Mouse (Mus musculus): ENCODE measurements around the gene Fntb.

The Fntb gene

DNA sequence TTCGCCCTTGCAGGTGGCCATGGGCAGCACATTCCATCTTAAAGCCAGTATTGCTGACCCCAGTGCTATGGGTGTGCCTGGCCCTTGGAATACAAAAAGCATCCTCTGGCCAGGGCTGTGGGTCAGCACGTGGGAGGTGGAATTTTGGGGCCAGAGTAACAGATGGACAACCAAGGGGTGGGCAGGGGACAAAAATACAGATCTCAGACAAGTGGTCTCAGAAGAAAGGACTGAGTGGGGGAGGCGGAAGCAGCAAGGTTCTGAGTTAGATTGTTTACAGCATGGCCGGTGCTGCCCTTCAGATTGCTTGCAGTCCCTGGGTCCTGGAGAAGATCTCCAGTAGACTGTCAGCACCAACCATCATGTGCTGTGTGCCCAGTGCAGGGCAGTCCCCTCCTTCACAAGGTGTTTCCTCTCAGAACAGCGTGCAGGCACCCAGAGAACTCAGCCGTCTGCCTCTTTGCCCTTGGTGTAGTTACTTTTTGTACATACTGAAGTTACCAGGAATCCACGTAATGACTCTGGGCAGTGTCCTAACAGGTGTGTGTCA is 107.5 kb downstream of the Fntb start:
- in situ Hi-C loops (cut with MboI; ENCODE audit: unreplicated experiment in 2 of 2), result no loop called here

DNA sequence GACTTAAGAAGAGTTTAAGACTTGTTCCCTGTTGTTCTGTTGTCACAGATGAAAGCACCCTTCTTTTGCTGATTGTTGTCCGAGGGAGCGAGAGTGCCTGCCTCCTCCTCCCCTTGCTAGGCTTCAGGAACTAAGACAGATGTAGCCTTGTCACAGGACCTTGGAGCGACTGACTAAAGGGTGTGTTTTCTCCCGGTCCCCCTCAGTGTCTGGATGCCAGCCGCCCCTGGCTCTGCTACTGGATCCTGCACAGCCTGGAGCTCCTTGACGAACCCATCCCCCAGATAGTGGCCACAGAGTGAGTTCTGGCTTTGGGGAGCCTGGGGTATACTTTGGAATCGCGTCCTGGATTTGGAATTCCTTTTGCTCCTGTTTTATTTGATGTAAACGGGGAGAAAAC is 109.4 kb downstream of the Fntb start:
- in situ Hi-C loops (cut with MboI; ENCODE audit: unreplicated experiment in 2 of 2), result no loop called here

DNA sequence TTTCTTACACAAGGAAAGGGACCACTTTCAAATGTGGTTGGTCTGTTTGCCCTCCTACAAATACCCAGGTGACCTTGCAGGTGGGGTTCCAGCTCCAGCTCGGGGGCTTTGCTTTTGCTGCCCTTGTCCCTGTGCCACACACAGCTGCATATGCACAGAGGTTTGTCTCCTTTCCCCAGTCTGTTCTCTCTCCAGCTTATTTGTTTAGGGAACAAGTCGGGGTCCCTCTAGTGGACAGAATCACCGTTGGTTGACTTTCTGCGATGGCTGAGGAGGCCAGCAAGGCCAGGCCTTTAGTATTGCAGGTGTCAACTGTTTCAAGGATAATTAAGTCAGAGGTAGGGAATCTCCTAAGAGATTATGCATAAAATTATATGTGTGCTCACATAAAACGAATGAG is 113.9 kb downstream of the Fntb start:
- in situ Hi-C loops (cut with MboI; ENCODE audit: unreplicated experiment in 2 of 2), result no loop called here

DNA sequence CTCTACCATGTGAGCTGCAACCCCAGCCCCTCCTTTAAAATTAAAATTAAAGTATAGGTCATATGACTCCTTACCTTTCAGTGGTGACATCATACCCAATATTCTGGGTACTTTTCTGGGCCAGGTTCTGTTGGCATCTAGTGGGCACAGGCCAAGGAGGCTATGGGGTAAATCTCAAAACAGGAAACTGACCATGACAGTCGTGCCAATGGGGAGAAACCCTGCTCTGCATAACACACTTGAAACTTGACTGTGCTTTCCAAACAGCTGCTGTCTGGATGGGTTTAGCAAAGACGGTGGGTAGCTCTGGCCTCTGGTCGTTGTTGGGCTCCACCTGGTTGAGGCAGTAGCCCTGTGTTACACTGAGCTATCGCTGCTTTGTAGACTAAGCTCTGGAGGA is 114.7 kb downstream of the Fntb start:
- in situ Hi-C loops (cut with MboI; ENCODE audit: unreplicated experiment in 2 of 2), result no loop called here

DNA sequence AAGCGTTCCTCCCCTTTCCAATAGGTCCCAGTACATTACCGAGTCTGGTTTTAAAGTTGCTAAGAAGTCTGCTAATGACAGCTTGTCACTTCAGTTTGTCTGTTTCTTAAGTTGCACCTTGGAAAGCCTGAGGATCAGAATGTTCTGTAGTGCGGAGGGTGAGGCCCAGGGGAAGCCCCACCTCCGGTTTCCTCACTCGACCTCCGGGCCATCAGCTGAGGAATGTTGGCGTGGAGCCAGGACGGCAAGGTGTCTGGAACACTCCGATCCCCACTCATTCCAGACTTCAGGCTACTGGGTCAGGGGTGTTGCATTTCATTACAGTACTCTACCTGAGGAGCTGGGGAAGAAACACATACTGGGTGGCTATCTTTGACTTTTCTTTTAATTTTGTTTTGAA is 118.4 kb downstream of the Fntb start:
- in situ Hi-C loops (cut with MboI; ENCODE audit: unreplicated experiment in 2 of 2), result no loop called here

DNA sequence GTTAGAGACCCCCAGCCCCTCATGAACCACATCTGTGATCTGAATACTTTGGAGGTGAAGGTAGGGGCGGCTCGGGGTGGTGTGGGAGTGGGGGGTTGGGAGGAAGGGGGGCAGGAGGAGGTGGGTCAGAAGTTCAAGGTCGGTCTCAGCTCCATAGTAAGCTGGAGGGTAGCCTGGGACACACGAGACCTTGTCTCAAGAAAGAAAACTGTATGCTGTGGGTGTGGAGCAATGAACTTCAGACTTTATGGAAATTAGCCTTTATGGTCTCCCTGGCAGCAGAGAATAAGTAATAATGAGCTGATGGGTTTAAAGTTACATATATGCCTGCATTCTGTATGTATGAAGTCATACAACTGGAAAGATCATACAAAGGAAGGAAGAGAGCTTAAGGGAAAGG is 119.7 kb downstream of the Fntb start:
- in situ Hi-C loops (cut with MboI; ENCODE audit: unreplicated experiment in 2 of 2), result no loop called here

DNA sequence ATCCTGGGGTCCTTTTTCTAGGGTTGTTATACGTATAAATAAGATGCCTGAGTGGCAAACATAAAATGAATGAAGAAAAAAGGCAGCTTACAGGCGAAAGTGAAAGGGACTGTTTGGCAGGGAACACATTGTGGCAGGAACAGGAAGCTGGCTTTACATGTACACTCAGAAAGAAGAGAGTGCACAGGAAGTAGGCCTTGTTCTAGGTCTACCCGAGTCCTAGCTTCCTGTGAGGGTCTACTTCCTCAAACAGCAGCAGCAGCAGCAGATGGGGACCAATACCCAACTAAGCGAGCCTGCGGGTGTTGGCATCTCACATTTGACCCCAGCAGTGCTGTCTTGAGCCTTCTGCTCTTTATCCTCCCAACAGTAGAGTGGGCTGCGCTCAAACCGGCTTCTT is 121.4 kb downstream of the Fntb start:
- in situ Hi-C loops (cut with MboI; ENCODE audit: unreplicated experiment in 2 of 2), result no loop called here

DNA sequence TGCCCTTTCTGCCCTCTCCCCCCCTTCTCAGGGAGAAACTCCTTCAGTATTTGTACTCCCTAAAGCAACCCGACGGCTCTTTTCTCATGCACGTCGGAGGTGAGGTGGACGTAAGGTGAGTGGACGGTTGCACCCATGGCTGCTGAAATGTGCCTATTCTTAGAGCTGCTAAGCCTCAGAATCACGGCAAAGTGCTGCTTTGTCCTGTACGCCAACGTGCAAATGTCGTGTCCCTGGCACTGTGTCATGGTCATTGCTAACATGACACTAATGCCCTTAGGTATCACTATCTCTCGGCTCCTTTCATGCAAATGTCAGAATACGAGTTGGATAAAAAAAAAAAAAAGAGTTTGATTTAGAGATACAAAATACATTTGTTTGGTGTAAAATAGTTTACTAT is 122.6 kb downstream of the Fntb start:
- in situ Hi-C loops (cut with MboI; ENCODE audit: unreplicated experiment in 2 of 2), result no loop called here

DNA sequence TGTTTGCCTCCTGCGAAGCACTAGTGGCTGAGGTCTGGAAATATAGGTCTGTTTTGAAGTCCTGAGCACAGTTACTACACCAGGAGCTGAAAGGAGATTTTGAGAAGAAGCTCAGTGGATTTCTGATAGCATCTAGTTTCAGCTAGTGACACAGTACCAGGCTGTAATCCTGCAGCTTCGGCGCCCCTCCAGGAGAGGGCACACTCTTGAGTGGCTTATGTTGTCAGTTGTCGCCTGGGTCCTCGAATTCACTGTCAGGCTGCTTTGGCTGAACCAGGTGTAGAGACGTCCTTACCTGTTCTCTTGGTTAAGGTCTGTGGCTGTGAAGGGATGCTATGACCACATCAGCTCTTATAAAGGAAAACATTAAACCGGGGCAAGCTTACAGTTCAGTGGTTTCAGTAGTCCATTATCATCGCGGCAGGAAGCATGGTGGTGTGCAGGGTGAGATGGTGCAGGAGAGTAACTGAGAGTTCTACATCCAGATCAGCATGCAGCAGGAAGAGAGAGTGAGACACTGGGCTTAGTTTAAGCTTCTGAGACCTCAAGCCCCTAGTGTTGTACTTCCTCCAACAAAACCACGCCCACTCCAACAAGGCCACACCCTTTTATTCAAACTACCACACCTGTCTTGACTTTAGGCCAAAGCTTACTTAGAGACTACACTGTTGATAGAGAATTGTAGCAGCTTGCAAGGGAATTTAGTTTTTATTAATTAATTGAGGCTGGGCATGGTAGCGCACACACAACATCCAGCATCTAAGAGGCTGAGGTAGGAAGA is 124.2 kb downstream of the Fntb start:
- in situ Hi-C loops (cut with MboI; ENCODE audit: unreplicated experiment in 2 of 2), result no loop called here

DNA sequence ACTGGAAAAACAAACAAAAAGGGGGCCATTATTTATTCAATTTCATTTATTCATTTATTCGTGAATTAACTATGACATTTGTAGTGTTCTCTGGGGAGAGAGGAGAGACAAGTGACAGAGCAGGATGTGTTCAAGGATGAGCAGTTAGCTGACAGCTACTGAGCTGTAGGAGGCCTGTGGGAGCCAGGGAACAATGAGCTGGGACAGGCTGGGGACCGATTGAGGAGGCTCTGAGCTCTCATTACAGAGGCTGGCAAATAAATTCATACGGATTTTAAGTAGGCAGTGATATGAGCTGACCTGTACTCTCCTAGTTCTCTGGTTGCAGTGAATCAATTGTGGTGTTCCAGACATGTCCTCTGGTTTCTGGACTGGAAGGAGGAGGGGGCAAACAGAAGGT is 125.8 kb downstream of the Fntb start:
- in situ Hi-C loops (cut with MboI; ENCODE audit: unreplicated experiment in 2 of 2), result no loop called here

DNA sequence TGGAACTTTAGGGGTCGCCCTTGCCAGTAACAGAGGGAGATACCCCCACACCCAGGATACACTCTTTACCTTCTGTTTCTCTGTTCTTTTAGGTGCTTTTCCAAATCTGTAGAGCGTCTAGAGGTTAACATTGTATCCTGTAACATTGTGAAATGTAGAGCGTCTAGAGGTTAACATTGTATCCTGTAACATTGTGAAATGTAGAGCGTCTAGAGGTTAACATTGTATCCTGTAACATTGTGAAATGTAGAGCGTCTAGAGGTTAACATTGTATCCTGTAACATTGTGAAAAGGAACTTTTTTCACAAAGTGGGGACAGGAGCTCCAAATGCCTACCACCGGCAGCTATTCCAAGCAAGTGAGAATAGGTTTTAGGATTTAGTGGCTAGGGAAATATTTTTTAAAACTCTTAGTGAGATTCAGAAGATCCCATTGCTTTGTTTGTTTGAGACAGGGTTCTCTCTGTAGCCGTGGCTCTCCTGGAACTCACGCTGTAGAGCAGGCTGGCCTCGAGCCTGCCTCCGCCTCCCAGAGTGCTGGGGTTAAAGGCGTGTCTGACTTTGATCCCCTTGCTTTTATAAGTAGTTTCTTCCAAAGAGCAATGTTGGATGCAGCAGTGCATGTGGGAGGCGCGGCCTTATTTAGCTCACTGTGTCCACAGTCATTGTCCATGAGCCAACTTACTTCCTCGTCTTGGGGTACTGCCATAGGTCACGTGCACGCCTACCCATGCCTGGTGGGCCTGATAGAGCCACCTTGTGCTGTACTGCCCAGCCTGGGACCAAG is 127.7 kb downstream of the Fntb start:
- in situ Hi-C loops (cut with MboI; ENCODE audit: unreplicated experiment in 2 of 2), result no loop called here

DNA sequence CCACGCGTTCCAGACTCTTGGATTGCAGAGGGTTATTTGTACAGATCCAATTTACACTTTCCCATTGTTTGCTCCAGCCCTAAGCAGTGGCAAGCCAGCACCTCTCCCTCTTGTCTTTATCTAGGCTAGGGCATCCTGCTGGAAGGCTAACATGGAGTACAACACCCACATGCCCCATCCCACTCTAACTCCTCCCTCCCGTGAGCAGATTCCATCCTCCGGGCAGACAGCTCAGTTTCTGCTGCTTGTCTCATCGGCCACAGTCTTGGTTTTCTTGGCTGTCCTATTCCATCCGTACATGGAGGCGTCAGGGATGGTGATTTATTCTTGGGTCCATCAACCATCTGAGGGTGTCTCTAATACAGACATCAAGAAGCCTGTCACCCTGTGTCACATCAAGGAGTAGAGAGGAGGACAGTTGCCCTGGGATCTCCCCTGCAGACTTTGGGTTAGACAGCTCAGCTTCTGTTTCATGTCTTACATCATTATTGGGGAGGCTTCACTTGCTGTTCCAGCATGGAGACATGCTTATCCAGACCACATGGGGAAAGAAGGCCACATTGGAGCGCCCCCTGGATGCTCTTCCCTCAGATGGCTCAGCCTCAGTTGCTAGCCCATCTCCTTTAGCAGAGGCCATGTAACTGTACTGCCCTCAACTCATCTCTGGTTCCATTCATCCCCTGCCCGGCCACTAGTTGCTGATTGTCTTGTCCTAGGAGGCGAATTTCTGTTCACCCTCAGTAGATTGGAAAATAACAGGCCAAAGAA is 129.6 kb downstream of the Fntb start:
- in situ Hi-C loops (cut with MboI; ENCODE audit: unreplicated experiment in 2 of 2), result no loop called here

DNA sequence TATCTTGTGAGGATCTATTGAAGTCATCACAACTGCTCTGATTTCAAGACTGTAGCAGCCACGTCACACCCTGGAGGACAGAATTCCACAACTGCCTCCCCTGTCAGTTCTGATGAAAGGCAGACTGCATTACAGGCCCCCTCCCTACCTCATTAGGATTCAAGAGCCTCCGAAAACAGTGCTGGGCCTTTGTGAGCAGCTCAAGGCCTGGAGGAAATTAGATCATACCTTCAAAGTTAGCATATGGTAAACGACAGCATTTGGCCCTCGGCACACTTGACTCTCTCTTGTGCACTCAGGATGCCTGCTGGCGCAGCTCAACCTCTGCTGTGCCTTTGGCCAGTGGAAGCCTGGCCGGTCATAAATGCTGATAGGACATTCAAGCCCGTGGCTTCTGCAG is 130.4 kb downstream of the Fntb start:
- in situ Hi-C loops (cut with MboI; ENCODE audit: unreplicated experiment in 2 of 2), result no loop called here

DNA sequence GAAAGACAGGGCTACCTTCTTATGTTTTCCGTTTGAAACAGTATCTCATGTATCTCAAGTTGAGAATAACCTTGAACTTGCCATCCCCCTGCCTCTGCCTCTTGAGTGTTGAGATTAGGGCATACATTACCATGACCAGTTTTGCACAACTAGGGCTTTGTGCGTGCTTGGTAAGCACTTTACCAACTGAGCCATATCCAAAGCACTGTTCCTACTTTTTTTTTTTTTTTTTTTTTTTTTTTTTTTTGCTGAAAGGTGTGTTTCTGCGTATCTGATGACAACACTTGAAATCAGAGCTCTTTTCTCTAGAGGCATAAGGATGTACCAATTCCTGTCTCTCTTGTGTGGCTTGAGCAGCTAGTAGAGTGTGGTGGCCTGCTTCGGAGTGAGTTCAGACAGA is 131.2 kb downstream of the Fntb start:
- in situ Hi-C loops (cut with MboI; ENCODE audit: unreplicated experiment in 2 of 2), result no loop called here

DNA sequence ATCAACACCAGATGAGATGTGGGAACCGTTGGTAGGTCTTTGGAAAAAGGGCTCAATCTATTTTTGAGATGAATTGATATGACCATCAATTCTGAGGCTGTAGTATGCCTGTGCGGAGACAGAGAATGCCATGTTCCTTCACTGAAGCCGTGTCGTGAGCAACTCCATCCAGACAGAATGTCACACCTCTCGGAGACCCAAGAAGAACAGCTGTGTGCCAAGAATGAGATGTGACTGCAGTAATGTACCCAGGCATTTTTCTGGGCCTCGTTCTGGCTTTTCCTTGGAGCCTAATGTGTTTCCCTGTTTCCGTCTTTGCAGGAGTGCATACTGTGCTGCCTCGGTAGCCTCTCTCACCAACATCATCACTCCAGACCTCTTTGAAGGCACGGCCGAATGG is 131.6 kb downstream of the Fntb start:
- in situ Hi-C loops (cut with MboI; ENCODE audit: unreplicated experiment in 2 of 2), result no loop called here

DNA sequence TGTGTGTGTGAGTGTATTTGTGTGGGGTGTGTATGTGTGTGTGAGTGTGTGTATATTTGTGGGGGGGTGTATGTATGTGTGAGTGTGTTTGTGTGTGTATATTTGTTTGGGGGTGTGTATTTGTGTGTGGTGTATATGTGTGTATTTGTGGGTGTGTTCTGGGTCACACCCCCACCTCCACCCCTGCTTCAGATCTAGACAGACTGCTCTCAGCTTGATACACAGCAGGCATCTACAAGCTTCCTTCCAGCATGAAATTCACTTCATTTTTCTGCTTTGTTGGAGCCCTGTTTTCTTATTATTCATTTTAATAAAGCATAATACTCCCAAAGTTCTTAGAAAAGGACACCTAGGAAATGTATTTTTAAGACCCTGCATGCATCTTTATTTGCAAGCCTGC is 132.8 kb downstream of the Fntb start:
- in situ Hi-C loops (cut with MboI; ENCODE audit: unreplicated experiment in 2 of 2), result no loop called here

DNA sequence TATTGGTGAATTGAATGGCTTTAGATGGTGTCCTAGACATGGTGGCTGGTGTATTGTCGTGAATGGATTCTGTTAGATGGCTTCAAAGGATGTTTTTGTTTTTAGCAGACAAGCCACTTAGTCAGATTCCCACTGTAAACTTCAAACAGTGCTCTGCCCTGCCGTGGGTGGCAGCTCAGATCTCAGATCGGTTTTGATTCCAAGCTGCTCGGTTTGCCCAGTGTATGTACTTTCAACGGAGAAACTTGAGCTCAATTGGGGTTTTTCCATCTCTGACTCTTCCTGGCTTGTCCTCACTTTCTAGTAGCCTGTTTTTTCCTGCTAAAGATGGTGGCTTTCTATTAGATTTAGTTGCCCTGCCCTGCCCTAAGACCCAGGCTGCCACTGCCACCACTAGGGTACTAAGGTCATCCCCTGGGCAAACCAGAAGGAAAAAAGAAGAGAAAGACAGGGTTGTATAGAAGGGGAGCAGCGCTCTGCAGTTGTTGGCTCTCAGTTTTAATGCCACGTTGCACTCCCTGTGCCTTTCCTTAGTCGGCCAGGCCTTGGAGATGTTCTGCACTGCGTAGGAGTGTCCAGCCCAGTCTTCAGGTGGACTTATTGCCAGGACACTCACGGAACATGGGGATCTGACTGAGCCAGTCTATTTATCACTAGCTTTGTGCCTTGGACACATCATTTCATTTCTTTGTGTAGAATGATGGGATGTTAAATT is 134.0 kb downstream of the Fntb start:
- in situ Hi-C loops (cut with MboI; ENCODE audit: unreplicated experiment in 2 of 2), result no loop called here

DNA sequence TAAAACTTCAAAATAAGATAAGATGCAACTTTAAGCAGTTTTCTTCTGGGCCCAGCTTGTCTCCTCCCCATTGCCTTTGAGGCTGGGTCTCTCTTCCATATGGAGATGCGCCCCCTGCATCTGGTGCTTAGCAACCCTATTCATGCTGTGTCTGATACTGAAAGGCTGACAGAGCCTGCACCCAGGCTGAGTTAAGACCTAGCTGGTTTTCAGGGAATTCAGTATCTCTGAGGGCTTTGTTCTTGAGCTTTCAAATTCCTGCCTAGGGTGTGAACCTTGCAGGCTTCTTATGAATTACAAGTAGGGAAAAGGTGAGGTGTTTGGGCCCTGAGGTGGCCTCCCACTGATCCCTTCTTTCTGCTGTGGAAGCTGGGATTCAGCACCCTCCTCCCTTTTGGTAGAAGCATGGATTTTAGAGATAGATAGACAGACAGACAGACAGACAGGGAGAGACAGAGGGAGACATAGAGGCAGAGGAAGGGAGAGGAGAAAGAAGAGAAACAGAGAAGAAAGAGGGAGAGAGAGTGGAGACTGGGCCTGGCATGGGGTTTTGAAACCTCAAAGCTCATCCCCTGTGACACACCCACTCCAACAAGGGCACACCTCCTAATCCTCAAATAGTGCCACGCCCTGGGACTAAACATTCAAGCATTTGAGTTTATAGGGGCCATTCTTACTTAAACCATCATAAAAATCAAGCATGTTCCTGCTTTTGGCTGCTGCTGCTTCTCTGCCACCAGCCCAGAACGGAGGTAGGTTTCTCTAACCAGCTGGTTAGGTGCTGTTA is 136.3 kb downstream of the Fntb start:
- in situ Hi-C loops (cut with MboI; ENCODE audit: unreplicated experiment in 2 of 2), result no loop called here

DNA sequence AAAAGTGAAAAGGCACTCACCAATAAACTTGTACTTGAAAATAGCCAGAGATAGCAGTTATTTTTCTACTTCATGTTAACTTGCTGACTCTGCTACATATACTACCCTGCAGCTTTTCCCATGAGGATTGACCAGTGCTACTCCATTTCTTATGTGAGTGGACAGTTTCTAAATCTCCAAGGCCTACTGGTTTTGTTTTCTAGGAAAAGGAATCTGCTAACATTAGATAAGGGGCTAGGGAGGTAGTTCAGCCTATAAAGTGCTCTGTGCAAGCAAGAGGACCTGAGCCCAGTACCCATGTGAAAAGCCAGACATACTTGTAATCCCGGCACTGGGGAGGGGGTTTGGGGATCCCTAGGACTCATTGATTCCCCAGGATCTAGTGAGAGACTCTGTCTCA is 140.9 kb downstream of the Fntb start:
- in situ Hi-C loops (cut with MboI; ENCODE audit: unreplicated experiment in 2 of 2), result no loop called here

DNA sequence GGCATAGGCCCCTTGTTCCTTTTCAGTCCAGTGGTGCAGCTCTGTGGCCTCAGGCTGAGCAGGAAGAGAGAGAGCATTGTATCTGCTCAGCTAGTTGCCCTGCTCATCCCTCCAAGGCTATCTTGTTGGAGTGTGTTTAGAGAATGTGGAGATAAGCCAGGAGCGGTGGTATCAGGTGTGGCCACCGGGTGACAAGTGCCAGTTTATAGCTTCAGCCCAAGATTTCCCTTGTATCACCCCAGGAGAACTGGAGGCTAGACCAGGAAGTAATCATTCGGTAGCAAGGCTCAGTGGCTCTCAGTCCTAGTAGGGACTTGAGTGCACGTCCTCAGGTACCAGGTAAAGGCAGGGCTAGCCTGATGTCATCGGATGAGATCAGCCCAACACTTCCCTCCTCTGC is 143.8 kb downstream of the Fntb start:
- in situ Hi-C loops (cut with MboI; ENCODE audit: unreplicated experiment in 2 of 2), result no loop called here

All from v-Abl transformed pro-B cells (cell line).